Mouse (Mus musculus): ENCODE data around the gene Cdca3. TPM values are rescaled to one million over a fixed set of nuclear protein-coding genes. Genes with fewer than 3 reads are reported as not detected.
A peak's percentile ranks its signal among the peaks of the same experiment; 100 is the strongest.
"Not testable (repeated sequence)": the region's sequence is repeated elsewhere in the genome, so short reads cannot be mapped to it uniquely, and the experiment has no call there.

Cdca3 gene
- 10 to 100 TPM; 50.6 to 58.6 TPM for total RNA-seq (2021)
- long read RNA-seq, experiment 1, transcript Cdca3-201 (6 exons, 1,976 nt), result major isoform, 34 of 47 reads
- long read RNA-seq, experiment 1, partial matches to known transcripts, result 5 of 47 reads
- long read RNA-seq, experiment 1, other reads (novel, unspliced or antisense), result 8 of 47 reads
- long read RNA-seq, experiment 2, transcript Cdca3-201 (6 exons, 1,976 nt), result major isoform, 39 of 55 reads
- long read RNA-seq, experiment 2, partial matches to known transcripts, result 2 of 55 reads
- long read RNA-seq, experiment 2, other reads (novel, unspliced or antisense), result 11 of 55 reads

GRCm38 (mm10) chr6:124828868-124829798 is at the start of gene Cdca3, which contains the start of gene Usp5:
TSS of gene Cdca3 (plus strand) at chr6:124829547.
TSS of gene Usp5 (minus strand) at chr6:124829484.
- peak; percentile 94 to 97 for DNase-seq (ENCODE audit: low spot score in 2 of 2)

GRCm38 (mm10) chr6:124779984-124780416 is 49.3 kb upstream of the Cdca3 start:
- no peak for DNase-seq (ENCODE audit: low spot score in 2 of 2)

DNA sequence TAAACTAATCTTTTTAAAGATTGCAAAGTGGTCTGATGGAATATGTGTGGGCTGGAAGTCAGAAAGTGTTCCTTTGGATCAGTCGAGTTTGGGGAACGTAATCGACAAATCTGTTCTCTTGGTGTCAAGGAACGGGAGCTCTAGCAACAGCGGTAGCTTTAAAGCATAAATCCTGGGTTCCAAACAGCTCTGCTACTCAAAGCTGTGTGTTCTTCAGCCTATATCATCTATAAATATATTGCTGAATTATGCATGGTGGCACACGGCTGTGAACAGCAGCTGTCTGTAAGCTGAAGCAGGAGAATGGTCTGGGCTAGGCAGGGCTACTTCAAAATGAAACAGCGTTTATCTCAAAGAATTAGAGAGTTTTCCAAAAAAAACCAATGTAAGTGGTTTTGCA is 48.4 kb upstream of the Cdca3 start:
- no peak for DNase-seq (ENCODE audit: low spot score in 2 of 2)

DNA sequence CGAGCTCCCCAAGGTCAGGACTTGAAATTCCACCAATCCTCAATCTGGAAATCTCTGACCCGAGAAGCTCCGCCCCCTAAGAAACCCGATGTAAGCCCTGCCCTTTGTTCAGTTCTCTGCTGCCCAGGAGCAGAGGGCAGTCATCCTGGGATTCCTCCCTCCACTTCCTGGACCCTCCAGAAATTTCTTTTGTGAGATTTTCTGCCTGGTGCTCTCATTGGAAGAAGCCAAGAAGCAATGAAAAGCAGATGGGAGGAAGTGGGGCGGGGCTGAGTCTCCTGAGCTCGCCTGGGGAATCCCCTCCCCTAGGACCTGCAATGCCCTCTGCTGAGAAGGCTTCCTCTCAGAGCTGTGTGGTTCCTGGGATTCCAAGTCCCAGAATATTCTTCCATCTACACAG is 46.9 kb upstream of the Cdca3 start:
- no peak for DNase-seq (ENCODE audit: low spot score in 2 of 2)

DNA sequence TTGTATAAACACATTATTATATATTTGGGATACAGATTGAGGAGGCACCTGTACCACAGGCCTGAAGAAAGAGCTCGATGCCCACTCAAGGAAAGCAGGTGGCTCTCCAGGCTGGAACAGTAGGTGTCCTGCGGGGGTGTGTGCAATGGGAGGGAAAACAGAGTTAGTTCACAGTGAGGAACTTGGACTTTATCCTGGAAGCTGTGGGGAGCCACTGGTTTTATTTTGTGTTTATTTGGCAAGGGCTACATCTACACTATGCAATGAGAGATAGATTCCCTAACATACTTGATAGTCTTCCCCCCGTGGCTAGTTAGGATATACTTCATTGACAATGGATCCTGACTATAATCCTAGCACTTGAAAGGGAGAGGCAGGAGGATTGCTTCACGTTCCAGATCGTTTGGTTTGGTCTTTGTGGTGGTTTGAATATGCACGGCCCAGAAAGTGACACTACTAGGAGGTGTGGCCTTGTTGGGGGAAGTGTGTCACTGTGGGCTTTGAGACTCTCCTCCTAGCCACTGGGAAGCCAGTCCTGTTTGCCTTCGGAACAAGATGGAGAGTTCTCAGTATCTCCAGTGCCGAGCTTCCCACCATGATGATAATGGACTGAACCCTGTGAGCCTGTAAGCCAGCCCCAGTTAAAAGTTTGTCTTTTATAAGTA is 42.5 kb upstream of the Cdca3 start:
- no peak for DNase-seq (ENCODE audit: low spot score in 2 of 2)

GRCm38 (mm10) chr6:124787722-124788121 is 41.6 kb upstream of the Cdca3 start:
- no peak for DNase-seq (ENCODE audit: low spot score in 2 of 2)

GRCm38 (mm10) chr6:124789519-124789918 is 39.8 kb upstream of the Cdca3 start:
- DNase-seq (ENCODE audit: low spot score in 2 of 2), result no peak

GRCm38 (mm10) chr6:124790121-124790520 is 39.2 kb upstream of the Cdca3 start:
- no peak for DNase-seq (ENCODE audit: low spot score in 2 of 2)

DNA sequence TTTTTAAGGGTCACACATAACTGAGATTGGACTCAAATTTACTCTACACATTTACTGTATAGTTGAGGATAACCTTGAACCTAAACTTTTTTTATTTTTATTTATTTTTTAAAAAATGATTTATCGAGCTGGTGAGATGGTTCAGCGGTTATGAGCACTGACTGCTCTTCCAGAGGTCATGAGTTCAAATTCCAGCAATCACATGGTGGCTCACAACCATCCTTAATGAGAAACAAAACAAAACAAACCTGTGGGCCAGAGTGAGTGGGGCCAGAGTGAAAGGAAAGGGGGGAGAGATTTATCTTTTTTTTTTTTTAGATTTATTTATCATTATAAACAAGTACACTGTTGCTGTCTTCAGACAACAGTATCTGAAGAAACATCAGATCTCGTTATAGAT is 37.4 kb upstream of the Cdca3 start:
- no peak for DNase-seq (ENCODE audit: low spot score in 2 of 2)

DNA sequence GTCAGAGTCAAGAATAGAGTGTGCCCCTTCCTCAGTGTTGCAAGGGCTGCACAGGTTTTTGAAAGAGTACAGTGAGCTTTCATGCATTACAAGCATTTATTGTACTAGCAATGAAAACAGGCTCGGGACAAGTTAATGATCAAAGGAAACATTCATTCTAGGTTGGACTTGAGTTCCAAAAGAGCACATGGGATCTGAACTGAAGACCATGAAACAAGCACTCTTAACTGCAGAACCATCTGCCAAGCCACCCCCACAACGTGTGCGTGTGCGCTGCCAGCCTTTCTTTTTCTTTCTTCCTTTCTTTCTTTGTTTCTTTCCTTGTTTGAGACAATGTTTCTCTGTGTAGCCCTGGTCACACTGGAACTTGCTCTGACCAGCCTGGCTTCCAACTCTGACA is 33.6 kb upstream of the Cdca3 start:
- no peak for DNase-seq (ENCODE audit: low spot score in 2 of 2)

GRCm38 (mm10) chr6:124796200-124796599 is 33.1 kb upstream of the Cdca3 start:
- DNase-seq (ENCODE audit: low spot score in 2 of 2), result no peak

DNA sequence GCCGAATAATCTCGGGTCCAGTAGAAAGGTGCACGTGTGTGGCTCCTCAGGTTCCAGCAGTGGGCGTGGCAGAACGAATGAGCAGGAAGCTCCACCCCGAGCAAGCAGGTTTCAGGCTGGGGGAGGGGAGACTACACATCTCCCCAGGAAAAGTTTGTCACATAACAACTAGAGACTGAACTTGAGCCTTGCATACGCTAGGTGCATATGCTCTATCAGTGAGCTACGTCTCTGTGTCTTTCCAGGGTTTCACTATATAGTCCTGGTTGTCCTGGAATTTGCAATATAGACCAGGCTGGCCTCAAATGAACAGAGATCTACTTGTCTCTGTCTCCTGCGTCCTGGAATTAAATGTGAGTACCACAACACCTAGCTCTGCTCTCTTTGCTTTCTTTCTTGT is 26.9 kb upstream of the Cdca3 start:
- DNase-seq (ENCODE audit: low spot score in 2 of 2), result not testable (repeated sequence)

- DNase-seq (ENCODE audit: low spot score in 2 of 2), result no peak
Measured at GRCm38 (mm10) chr6:124803061-124803460, 26.3 kb upstream of the Cdca3 start.

GRCm38 (mm10) chr6:124803691-124804090 is 25.7 kb upstream of the Cdca3 start:
- not testable (repeated sequence) for DNase-seq (ENCODE audit: low spot score in 2 of 2)

- DNase-seq (ENCODE audit: low spot score in 2 of 2), result no peak
Measured at GRCm38 (mm10) chr6:124804341-124804740, 25.0 kb upstream of the Cdca3 start.

DNA sequence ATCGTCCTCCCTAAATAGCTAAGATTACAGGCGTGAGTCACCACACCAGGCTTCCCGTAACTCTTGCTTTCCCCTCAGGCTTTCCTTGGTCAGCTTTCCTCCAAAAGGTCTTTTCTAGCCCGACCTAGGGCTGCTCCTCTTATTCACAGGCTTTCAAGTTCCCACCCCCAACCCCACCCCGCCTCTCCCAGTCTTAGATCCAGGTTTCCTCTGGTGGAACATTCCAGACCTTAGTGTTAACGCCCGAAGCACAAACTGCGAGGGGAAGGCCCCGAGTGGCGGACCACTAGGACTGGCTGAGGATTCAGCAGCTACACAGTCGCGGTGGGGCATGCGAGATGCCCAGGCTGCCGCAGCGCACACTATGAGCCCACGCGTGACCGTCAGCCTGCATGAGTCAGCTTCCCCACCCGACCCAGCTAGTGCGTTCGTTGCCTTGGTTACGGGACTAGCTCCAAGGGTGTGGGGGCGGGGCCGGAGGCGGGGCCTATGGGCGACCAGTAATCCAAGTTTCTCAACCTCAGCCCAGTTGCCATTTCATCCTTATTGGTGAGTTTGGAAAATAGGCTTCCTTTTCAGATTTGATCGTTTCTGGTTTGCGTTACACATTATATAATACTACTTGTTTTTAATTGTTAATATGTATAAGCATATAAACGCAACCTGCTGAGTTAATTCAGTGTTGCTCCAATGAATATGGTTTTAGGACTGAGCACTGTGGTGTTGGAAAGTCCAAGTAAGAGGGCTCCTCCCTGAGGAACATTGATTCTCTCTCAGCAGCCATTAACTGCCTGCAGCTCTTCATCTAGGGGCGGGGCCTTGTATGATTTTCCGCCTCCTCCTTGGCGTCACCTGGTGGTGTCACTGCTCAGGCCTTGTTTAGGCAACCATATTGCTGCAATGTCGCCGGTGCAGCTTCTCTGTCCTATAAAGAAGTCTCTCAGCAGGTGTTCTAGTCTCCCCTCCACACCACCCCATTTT is 23.7 kb upstream of the Cdca3 start:
- peak; percentile 81 to 93 for DNase-seq (ENCODE audit: low spot score in 2 of 2)

- no peak for DNase-seq (ENCODE audit: low spot score in 2 of 2)
Measured at GRCm38 (mm10) chr6:124806446-124807140, 22.8 kb upstream of the Cdca3 start.

- no peak for DNase-seq (ENCODE audit: low spot score in 2 of 2)
Measured at GRCm38 (mm10) chr6:124807366-124807765, 22.0 kb upstream of the Cdca3 start.

DNA sequence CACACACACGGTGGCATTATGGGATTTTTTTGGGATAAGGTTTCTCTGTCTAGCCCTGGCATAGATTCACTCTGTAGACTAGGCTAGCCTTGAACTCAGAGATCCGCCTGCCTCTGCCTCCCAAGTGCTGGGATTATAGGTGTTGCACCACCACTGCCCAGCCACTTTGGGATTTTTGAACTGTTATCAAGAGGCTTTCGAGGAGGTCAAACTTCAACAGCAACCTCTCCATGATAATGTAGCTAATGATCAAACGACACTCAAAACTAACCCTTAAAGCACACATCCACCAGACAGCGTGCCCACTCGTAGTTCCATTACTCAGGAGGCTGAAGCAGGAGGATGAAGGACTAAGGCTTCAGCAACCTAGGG is 21.4 kb upstream of the Cdca3 start:
- DNase-seq (ENCODE audit: low spot score in 2 of 2), result no peak
